Mouse (Mus musculus): ENCODE data around the gene Fshr.
"Not testable (repeated sequence)": the region's sequence is repeated elsewhere in the genome, so short reads cannot be mapped to it uniquely, and the experiment has no call there.

The Fshr gene

DNA sequence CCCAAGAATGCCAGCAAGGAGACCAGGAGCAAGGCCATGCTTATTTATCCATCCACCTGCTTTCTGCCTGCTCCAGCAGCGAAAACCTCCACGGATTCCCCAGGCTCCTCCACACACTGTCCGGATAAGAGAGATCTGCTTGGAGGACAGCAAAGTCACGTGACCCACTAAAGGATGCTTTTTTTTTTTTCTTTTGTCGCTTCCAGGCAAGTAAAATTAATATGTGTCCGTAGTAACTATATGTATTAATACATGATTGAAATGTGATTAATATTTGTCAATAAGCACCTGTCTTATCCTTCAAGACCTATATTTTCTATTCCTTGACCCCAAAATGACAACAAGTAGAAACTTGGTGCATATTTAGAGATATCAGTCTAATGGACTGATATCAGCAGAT is at the start of gene Fshr:
Fshr (minus strand) TSS at position 101 of the 400 bp plus-strand sequence.
- no peak for DNase-seq

DNA sequence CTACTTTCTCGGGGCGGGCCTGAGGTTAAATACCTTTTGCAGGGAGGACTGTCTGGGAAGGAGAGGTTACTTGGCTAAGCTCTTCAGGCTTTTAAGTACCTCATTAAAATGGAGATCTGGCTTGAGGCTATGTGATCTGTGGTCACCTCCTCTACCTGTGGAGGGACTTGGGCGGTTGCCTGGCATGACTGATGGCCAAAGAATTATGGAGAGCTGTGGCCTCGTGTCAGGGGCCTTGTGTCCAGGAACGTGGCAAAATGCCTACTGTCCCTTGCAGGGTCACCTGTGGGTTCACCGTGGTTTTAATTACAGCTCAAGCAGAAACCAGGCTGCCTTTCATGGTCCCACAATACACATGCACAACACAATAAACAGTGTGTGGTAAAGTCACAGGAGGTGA is 1.7 kb upstream of the Fshr start:
- no peak for DNase-seq

DNA sequence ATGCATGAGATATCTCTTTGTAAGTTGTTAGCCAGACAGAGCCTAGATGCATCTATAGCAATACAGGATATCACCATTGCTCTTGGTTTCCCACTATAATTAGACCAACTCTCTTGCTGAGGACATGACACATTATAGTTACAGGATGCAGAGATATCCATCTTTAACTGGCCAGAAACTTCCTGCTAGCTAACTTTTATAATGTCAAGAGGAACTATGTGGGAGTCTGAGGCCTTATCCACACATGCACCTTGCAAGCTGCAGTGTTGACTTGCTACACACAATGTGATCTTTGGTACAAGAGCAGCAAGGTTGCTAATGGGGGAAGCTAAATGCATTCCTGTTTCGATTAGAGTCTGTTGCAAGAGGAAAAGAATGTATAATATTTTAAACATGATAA is 26.9 kb downstream of the Fshr start:
- DNase-seq, result no peak

DNA sequence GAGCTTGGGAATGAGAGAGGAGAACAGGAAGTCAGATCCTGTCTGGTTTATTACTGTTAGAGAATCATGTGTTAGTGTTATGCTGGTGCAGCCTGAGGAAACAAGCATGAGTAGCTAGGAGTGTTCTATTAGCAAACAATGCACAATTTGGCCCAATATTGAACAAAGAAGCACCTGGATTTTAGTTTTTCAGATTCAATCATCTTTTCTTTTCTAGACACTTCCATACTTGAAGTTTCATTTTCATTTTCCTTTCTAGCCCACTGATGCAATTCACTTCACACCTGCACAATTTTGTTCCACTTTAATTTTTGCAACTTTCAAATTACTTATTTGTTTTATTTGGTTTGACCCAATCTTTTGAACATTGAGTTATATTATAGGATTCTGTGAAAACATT is 35.7 kb downstream of the Fshr start:
- DNase-seq, result no peak

DNA sequence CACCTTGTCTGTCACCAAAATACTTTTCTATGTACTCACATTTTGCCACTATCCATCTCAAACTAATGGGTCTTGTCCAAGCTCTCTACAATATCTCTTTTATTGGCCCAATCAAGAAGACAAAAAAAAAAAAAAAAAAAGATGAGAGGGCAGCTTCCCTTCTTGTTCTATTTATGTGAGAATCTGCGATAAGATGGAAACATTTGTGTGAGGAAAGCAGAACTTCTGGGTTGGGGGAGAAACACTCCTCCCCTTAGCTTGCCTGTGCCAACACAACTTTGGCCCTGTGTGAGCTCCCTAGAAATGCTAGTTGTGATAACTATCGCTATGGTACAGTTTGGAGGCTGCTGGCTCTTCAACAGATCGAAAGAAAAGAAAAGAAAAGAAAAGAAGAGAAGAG is 38.0 kb downstream of the Fshr start:
- DNase-seq, result no peak

DNA sequence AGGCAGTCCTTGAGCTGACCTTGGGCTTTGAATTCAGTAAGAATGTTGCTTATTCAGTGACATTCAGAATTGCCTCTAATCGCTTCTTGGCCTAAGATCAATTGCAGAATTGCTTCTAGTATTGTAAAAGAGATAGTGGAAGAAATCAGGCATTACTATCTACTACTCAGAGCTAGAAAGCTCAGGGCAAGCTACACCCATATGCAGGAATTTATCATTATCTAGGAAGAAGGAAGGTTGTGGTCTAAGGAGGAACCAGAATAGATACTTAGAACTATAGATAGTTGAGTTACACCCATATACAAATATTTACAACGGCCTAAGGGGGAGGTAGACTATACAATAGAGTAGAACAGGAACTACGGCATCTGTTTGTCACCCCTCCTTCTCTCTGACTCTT is 41.1 kb downstream of the Fshr start:
- not testable (repeated sequence) for DNase-seq

DNA sequence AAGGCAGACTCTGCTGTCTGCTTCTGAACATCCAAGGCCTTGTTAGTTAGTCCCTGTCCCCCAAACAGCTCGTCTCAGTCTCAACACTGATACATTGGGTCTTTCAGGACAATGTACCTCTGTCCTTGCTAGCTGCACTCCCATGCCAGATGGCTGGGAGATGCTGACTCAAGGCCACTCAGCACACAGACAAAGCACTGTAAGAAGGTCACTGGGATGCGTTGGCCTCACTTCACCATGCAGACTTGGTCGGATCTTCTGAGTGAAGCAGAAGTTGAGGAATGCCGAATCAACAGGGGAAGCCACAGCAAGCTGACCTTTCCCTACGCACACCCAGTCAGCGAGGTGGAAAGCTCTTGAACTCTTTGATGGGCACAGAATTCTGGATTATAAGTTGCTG is 55.7 kb downstream of the Fshr start:
- DNase-seq, result no peak

DNA sequence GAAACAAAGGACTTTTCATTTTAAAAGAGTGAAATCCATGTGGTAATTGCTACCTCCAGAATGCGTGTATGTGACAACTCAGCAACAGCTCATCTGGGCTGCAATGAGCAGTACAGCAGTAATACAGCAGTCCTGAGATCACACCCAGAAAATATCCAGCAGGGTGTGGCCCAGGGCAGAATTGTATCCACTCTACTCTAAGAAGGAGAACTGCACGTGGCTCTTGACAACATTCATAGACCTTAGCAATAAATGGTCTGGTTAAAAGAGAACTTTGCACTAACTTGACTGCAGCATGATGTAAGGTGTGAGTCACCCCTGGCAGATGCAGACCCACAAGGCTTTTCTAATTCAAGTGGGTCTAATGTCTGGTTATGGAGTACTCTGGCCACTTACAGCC is 80.5 kb downstream of the Fshr start:
- DNase-seq, result no peak

DNA sequence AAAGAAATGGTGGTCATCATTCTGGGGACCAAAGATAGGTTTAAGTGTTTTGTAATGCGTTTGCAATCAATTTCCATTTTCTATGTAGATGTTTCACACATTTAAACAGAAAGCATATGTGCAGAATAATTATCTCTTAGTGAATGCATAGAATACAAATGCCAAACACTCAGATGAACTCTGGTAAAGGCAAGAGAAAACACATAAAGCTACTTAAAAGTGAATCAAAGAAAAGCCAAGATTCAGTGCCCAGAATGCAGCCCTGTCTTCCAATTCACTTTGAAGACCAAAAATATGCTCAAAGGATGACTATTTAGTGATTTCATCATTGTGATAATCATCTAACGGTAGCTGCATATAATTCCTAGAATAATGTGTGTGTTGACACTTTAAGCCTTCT is 81.2 kb downstream of the Fshr start:
- DNase-seq, result no peak

DNA sequence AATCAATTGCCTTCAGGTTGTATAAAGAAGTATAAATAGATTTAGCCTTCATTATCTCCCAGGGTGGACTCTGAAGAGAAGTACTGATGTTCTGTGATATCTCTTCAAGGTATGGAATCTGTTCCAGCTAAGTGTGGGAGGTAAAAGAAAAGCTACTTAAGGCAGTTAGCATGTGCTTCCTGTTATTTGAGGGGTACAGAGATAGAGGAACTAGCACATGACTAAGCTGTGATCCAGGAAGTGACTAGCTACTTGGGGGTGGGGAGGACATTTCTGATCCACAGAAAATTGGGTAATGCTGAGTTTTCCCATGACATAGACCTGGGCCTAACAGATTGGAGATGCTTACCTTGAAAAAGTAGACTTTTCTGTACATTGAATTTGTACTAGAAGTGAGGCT is 86.5 kb downstream of the Fshr start:
- no peak for DNase-seq

DNA sequence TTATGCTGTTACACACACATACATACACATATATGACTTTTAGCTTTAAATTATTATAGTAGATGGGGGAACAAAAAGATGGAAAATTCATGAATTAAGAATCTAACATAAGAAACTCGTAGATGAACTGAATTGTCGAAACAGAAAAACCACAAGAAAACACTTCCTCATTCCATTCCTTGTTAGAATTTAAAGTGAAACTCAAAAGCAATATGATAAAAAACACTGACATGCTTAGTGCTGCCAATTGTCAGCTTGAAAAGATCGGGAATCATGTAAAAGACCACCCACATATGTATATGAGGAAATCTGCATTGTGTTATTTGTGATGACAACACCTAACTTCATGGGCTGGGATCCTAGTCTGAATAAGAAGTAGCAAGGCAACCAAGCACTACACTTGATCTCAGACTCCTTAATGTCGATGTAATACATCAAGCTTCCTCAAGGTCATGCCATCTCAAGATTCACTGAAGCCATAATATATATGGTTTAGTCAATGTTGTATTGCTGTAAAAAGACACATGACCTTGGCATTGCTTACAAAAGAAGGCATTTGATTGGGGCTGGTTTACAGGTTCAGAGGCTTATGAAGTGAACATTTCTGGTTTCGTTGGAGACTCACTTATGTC is 99.6 kb downstream of the Fshr start:
- no peak for DNase-seq

DNA sequence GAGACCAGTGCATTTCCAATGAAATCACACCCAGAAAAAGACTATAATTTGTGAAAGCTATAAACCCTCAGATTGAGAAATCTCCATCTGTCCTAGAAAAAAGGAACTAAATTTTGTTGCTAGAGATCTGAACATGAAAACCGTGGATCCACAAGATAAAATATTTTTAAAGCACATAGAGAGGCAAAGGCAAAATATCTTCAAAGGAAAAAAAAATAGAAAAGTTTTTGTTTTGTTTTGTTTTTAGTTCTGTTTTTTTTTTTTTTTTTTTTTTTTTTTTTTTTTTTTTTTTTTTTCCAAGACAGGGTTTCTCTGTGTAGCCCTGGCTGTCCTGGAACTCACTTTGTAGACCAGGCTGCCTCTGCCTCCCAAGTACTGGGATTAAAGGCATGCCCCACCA is 100.7 kb downstream of the Fshr start:
- DNase-seq, result not testable (repeated sequence)

DNA sequence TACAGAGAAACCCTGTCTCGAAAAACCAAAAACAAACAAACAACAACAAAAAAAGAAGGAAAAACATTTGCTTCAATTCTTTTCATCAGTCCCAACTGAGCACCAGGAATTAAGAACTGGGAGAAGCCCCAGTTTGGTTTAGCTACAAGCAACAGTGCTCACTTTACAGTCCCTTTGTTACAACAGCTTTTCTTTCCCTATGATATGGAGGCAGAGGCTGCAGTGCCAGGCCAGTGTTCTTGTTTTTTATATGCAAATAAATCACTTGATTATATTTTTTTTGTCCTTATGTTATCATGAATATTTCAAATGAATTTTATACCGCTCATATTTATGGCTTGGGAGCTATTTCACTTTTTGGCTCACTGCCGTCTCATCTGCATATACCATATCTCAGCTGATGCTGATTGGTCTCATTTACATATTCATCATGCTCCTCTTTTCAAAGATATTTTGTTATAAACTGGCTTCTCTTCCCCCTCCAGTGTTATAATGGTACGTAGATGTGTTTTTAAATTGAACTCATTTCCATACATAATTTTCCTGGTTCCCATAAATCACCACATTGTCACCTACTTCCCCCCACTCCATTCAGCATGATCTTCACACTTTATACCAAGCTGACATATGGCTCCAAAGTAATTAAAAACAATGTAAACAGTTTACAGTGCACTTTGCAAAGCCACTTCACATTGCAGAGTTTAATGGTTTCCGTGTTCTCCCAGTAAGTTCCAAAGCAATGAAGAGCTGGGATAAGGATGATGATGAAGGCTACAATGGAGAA is 110.6 kb downstream of the Fshr start:
- no peak for DNase-seq

DNA sequence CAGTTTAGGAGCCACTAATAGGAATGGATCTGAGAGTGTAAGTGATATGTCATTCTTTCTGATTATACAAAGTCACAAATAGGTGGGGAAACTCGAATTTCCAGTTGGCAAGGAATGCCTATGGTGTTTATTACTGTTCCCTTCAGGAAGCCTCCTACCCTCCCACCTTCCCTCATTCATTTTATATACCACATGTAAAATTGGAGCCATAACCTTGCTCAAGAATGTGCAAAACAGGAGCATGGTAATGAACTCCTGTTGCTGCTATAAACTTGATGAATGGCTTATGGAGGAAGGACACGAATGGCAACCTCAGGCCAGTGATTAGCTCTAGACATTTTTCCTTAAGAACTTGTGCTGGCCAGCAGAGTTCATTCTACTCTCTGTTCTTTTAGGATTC is 117.6 kb downstream of the Fshr start:
- DNase-seq, result no peak

DNA sequence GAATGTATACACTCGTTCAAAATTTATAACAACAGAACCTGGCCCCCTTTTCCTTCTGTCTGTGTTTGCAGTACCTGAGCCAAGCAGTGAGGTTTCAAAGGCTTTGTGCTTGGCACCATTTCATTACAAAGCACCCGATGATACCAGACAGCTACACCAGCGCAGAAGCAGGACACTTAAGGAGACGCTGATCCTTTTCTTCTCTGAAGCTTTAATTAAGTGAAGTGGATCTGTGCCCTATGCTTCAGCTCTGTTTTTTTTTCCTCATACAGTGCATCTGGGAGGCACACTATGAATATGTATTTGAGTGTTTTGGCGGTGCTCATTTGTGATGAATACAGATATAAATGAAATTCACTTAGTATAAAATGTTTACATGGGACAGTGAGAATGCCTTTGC is 120.8 kb downstream of the Fshr start:
- no peak for DNase-seq

DNA sequence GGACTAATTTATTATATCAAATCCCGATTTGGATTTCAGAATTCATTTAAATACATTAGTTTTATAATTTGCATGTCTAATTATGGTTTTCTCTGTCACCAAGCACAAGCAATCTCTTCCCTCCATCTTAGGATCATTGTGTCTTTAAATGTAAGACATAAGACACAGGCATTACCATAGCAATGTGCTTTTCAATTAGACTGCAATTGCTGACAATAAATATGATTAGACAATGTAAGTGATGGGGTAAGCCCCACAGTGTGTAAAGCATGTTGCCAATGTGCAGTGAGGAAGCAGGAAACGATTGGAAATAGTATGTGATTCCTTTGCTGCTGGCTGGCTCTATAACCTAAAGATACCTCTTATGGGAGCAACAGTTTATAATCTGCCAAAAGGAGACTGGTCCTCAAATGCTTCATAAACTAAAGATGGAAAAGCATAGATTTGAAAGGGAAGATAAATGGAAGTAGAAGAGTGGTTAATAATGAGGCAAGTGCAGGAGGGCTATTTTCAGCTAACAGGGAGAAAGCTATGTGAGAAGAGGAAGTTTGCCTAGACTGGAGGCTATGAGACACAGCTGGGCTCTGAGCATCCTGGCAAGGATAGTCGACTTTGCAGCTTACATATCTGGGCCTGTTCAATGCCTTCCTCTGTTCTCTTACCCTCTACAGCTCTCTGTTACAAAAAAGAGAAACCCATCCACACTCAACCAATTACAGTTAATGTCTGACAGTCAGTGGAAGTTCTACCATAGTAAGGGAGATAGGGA is 136.0 kb downstream of the Fshr start:
- no peak for DNase-seq

DNA sequence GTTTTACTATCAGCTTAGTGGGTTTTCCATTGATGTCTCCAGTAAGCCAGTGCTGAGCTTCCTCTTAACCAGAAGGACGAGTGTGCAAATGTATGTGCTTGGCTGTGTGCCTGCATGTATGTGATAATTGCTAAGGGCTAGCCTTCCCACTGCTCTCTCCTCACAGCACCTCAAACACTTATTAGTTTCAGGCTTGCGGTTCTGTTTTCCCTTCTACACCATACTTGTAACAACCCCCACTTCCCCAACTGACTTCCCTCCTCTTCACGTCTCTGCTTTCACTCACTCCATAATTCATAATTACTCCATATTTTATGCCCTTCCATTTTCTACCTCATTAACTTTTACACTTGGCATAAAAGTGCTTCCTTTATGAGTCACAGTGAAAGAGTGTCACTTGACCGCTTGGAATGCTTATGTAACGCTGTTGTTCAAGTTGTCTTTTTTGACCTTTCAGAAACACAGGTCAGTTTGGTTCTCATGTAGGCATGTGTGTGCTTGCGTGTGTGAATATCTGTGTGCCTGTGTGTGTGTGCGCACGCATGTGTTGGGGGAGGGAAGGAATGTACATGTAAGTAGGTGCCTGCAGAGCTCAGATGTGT is 138.0 kb downstream of the Fshr start:
- no peak for DNase-seq

DNA sequence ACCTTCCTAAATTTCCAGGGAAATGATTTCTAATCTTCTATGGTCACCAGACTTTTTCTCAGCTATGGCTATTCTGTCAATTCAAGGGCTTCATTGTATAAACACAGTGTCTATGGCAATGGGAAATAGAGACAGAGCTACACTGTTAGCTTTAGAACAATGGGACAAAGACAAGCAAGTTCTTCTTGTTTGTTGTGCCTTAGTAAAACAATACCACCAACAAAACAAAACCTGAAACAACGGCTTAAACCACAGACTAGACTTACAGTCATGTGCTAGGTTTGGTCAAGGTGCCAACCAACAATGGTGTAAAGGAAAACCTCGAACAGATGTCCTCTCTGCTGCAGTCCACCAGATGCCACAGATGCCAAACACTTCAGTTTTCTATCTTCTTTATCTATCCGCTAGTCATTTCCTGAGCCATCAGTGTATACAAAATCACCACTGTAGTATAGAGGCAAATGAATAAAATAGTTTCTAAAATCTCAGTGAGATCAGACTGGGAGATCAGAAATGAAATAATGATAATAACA is 149.4 kb downstream of the Fshr start:
- no peak for DNase-seq

DNA sequence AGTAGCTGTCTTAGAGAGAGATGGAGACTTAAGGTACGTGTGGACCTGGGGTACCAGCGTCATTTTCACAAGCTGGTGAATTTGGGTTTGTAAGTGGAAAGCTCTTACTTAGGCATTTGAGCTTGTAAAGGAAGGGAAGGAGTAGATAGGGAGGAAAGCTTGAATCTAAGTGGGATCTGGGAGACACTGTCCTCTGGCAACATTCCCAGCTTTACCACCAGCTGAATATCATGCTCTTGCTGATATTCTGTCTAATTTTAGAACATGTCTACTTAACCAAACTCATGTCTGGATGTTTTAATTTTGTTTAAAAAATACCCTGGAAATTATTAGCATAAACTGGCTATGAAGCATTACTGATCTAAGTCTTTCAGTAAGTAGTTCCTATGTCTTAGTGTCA is 151.4 kb downstream of the Fshr start:
- no peak for DNase-seq

DNA sequence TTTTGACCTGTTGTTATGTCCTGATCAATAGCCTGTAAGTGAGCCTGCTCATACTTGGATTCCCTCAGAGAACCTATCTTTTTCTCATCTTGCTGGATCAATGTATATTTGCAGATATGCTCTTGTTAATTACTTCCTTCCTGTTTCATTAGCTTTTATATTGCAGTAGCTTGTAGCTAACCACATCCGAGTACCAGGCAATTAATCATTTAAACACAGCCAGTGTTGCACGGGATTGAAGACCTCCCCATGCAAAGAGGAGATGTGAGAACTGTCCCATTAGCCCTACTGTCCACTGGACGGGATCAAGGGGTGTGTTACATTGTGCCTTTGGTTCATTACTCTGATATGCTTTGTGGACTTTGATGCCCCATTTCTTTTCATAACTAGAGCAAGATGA is 154.5 kb downstream of the Fshr start:
- no peak for DNase-seq

DNA sequence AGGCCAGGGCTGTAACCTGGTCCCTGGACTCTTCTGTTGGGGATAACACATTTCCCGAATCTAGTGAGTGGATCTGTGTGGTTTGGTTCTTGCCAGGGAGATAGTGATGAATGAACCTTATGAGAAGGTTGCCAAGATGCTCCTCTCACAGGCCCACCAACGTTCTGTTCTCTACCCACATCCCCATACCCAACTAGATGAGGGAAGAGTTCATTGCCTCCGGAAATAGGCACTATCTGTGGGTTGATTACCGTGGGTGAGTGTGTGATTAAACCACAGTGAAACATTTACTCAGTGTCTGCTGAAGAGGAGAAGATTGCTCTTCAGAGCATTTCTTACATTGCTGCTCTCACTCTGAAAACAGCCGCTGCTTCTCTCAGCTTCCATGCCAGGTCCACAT is 163.8 kb downstream of the Fshr start:
- DNase-seq, result no peak

DNA sequence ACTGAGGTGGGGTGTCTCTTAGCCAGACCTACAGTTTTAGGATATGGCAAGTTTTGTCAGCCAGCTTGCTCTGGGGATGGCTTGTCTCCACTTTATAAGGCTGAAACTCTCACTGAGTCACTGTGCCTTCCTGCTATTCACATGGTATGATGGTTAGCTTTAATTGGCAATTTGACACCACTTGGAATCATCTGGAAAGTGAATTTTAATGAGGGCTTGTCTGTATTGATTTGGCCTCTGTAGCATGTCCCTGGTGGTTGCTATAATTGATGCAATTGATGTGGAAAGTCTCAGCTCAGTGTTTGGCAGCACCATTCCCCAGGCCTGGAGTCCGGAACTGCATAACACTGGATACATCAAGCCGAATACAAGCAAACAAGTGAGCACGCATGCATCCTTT is 164.4 kb downstream of the Fshr start:
- no peak for DNase-seq

DNA sequence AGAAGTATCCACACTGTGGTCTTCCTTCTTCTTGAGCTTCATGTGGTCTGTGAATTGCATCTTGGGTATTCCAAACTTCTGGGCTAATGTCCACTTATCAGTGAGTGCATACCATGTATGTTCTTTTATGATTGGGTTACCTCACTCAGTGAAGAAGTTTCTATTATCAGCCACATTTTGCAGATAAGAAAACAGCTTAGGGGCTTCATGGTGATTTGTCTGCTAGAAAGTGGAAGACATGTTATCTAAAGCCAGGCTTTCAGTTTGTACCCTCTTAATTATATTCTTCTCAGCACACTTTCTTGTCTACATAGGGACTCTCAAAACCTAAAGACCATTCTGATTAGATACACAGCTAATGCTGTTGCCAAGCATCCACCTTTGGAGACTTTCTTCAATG is 165.8 kb downstream of the Fshr start:
- no peak for DNase-seq

All from cerebellum, adult 11-12 months (tissue).